Mouse (Mus musculus) olfactory bulb, adult 2 months (tissue): ENCODE measurements around the gene Nhs. TPM values are rescaled to one million over a fixed set of nuclear protein-coding genes. Genes with fewer than 3 reads are reported as not detected.

ENCODE experiments used
- H3K27ac ChIP-seq: fragments of 200-500 bp; 2 replicates; pipeline ENCODE4 v1.5.1; 2012; ENCODE audit warnings: low read depth, low read length; ENCODE audit not compliant: insufficient read depth
- H3K4me1 ChIP-seq: fragments of 200-500 bp; 2 replicates; pipeline ENCODE4 v1.6.1; 2012; ENCODE audit warnings: low read length; ENCODE audit not compliant: control insufficient read depth, insufficient read depth
- H3K4me3 ChIP-seq: fragments of 200-500 bp; 2 replicates; pipeline ENCODE4 v1.5.1; 2012; ENCODE audit warnings: mild to moderate bottlenecking, low read depth, low read length, moderate library complexity; ENCODE audit not compliant: insufficient read depth
- CTCF ChIP-seq: fragments of 200-500 bp; IDR thresholded peaks from 2 replicates; pipeline ENCODE4 v1.5.1; 2012; ENCODE audit warnings: low read depth, mild to moderate bottlenecking, low read length, moderate library complexity; ENCODE audit not compliant: insufficient read depth
- POLR2A ChIP-seq: fragments of 200-500 bp; IDR thresholded peaks from 2 replicates; pipeline ENCODE4 v1.6.1; 2012; ENCODE audit warnings: mild to moderate bottlenecking, low read depth, low read length, moderate library complexity; ENCODE audit not compliant: insufficient read depth
- WGBS: fragments of 180-500 bp; shearing (Covaris S2); methylation state at CpG from one replicate; pipeline ENCODE4 v1.1.7; 2018; 5-methylcytosine and 5-hydroxymethylcytosine counted together
- polyA plus RNA-seq: library from polyadenylated mRNA; stranded (reverse); fragments of >200 nt; gene quantifications from 2 replicates; pipeline ENCODE4 v1.2.4, GENCODE M21; 2012; ENCODE audit warnings: low replicate concordance; ENCODE audit not compliant: missing spikeins, insufficient read depth, insufficient read length

The Nhs gene
- polyA plus RNA-seq, 1 experiment: not detected

- 76% methylated on average over 2 of the region's 2 CpGs for WGBS
- Histone ChIP-seq H3K27ac (no peak overlapping the region), H3K4me3 (no peak overlapping the region), H3K4me1 (no peaks in the 10 kb centered on the region; the same call in 1 of the 2 replicates)
- TF ChIP-seq CTCF: no peak
- no peak for TF ChIP-seq POLR2A
Observed at GRCm38 (mm10) chrX:161997170-161997795, 162.2 kb downstream of the Nhs start.

DNA sequence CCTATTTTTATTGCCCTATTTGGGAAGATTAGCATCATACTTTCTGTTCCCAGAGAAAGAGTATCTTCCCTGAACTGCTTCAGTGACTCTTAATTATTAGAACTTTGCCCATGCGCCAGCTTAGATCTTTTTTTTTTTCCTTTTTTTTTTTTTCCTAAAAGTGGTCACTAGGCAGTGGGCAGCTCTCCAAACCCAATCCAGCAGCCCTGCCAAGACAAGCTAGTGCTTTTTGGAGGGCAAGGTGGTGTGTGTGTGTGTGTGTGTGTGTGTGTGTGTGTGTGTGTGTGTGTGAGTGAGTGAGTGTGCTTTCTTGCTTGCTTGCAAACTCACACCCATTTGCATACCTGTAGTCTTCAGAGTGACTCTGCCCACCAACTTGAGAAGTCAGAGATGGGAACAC, 169.4 kb downstream of the Nhs start:
- H3K4me3 ChIP-seq: no peak overlapping the region
- TF ChIP-seq POLR2A (no peak), CTCF (no peak)
- H3K4me1 ChIP-seq: no peaks in the 10 kb centered on the region
- H3K27ac ChIP-seq: no peak overlapping the region
- 84% methylated on average over 1 of the region's 1 CpGs for WGBS

- H3K4me3 ChIP-seq: no peak overlapping the region
- TF ChIP-seq CTCF (no peak), POLR2A (no peak)
- WGBS: 82% methylated on average over 6 of the region's 6 CpGs
- no peaks in the 10 kb centered on the region for H3K4me1 ChIP-seq
- H3K27ac ChIP-seq: no peak overlapping the region
Observed at GRCm38 (mm10) chrX:161984961-161985360, 174.6 kb downstream of the Nhs start.

GRCm38 (mm10) chrX:161981399-161981798, 178.1 kb downstream of the Nhs start:
- H3K4me1 ChIP-seq: peaks cover 3% of the 10 kb centered on the region; the same call in 1 of the 2 replicates
- TF ChIP-seq CTCF (no peak), POLR2A (no peak)
- no peak overlapping the region for H3K4me3 ChIP-seq
- WGBS: 79% methylated on average over 6 of the region's 6 CpGs
- no peak overlapping the region for H3K27ac ChIP-seq

GRCm38 (mm10) chrX:161979946-161980345, 179.6 kb downstream of the Nhs start:
- Histone ChIP-seq H3K4me3 (no peak overlapping the region), H3K4me1 (peaks cover 3% of the 10 kb centered on the region; the same call in 1 of the 2 replicates), H3K27ac (no peak overlapping the region)
- TF ChIP-seq POLR2A (no peak), CTCF (no peak)

DNA sequence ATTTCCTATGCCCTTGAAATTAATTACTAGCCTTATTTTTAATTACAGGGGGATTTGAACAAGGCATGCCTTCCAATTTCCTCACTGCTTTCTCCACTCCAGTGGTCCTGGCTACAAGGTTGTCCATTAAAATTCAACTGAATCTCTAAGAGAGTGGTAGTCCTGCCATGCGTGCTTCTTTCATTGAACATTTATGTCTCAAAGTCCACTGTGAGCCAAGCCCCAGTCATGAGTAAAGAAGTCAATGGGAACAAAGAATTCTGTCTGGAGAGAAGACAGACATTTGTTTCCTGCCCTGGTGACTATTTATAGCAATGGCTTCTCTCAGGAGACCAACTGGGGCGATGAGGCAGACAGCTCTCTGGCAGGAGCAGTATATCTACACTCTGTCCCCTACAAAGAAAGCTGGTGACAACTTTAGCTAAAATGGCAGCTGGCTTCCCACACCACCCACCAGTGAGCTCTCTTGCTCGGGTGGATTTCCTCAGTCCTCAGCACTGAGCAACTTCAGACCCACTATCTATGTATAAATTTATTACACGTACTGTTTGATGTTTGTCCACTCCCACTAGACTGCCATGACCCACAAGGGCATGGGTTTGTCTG, 182.2 kb downstream of the Nhs start:
- WGBS: 63% methylated on average over 4 of the region's 4 CpGs
- Histone ChIP-seq H3K4me3 (no peak overlapping the region), H3K27ac (no peak overlapping the region), H3K4me1 (peaks cover 3% of the 10 kb centered on the region; the same call in 1 of the 2 replicates)
- TF ChIP-seq POLR2A: no peak
- TF ChIP-seq CTCF: no peak

DNA sequence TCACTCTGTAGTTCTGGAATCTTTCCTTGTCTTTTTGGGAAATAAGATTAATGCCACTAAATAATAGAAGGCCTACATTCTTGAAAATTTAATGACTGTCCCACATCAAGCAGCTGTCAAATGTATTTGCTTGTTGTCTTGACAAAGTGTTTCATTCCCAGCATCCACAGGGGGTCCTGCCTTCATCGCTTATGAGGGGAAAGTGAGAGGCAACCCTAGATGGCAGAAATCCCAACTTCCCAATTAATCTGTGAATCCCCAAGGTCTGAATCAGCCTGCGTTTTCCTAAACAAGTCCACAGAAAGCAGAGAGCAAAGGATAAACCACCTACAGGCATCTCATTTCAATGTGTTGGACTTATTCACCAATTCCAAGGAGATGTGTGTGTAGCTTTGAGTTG, 183.2 kb downstream of the Nhs start:
- H3K4me1 ChIP-seq: peaks cover 3% of the 10 kb centered on the region; the same call in 1 of the 2 replicates
- TF ChIP-seq CTCF (no peak), POLR2A (no peak)
- 68% methylated on average over 2 of the region's 2 CpGs for WGBS
- H3K27ac ChIP-seq: no peak overlapping the region
- H3K4me3 ChIP-seq: no peak overlapping the region

GRCm38 (mm10) chrX:161973572-161973971, 186.0 kb downstream of the Nhs start:
- no peak for TF ChIP-seq CTCF
- H3K4me1 ChIP-seq: peaks cover 3% of the 10 kb centered on the region; the same call in 1 of the 2 replicates
- no peak overlapping the region for H3K4me3 ChIP-seq
- H3K27ac ChIP-seq: no peak overlapping the region
- WGBS: 78% methylated on average over 3 of the region's 3 CpGs

DNA sequence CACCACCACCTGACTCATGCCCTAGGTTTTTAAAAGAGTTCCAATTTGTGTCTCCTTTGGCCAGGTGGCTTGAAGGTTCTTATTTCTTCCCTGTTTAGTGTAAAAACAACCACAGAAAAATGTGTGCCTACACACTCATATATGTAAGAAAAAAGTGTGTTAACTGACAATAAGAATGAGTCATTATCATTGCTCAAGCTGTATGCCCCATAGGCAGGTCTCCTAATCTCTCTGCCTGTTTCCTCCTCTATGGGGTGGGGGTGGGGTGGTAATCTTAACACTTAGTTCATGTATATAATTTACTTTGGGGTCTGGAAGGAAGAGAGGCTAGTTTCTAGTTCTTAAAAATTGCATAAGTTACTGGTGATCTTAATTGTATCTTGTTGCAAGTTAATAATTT, 186.8 kb downstream of the Nhs start:
- TF ChIP-seq CTCF: no peak
- no peak for TF ChIP-seq POLR2A
- H3K4me3 ChIP-seq: no peak overlapping the region
- no peaks in the 10 kb centered on the region for H3K4me1 ChIP-seq
- no peak overlapping the region for H3K27ac ChIP-seq
